Mouse (Mus musculus) lung, embryonic 14.5 days (tissue): ENCODE measurements around the gene Slc46a2. TPM values are rescaled to one million over a fixed set of nuclear protein-coding genes. Genes with fewer than 3 reads are reported as not detected.

Experiments
- ATAC-seq: fragments of 200-750 bp; cut with Nextera tagmentation; 2 replicates; pipeline ENCODE4 v1.8.0; 2017; ENCODE audit warnings: mild to moderate bottlenecking, moderate TSS enrichment, moderate library complexity; ENCODE audit not compliant: insufficient read depth
- DNase-seq: peaks from one replicate; pipeline ENCODE4 v3.0.0-alpha.2; 2015
- H3K27ac ChIP-seq: fragments of 300-500 bp; sonication (generic); 2 replicates; pipeline ENCODE4 v1.5.1; 2014; ENCODE audit warnings: low read depth, mild to moderate bottlenecking, moderate library complexity
- H3K27me3 ChIP-seq: fragments of 300-500 bp; sonication (generic); 2 replicates; pipeline ENCODE4 v1.6.1; 2014; ENCODE audit warnings: low read length, control low read depth; ENCODE audit not compliant: insufficient read depth
- H3K36me3 ChIP-seq: fragments of 300-500 bp; sonication (generic); 2 replicates; pipeline ENCODE4 v1.6.1; 2014; ENCODE audit warnings: control low read depth; ENCODE audit not compliant: insufficient read depth
- H3K4me1 ChIP-seq: fragments of 300-500 bp; sonication (generic); 2 replicates; pipeline ENCODE4 v1.6.1; 2014; ENCODE audit warnings: antibody characterized with exemption, control low read depth; ENCODE audit not compliant: insufficient read depth
- H3K4me2 ChIP-seq: fragments of 300-500 bp; sonication (generic); 2 replicates; pipeline ENCODE4 v1.6.1; 2014; ENCODE audit warnings: mild to moderate bottlenecking
- H3K4me3 ChIP-seq: fragments of 300-500 bp; sonication (generic); 2 replicates; pipeline ENCODE4 v1.5.1; 2014; ENCODE audit warnings: low read depth, low read length
- H3K9ac ChIP-seq: fragments of 300-500 bp; sonication (generic); 2 replicates; pipeline ENCODE4 v1.6.1; 2014
- H3K9me3 ChIP-seq: fragments of 300-500 bp; sonication (generic); 2 replicates; pipeline ENCODE4 v1.6.1; 2016; ENCODE audit warnings: low read depth, low read length, control low read depth
- CTCF ChIP-seq: IDR thresholded peaks from 2 replicates; pipeline ENCODE4 v1.5.1; 2016; ENCODE audit warnings: antibody characterized with exemption, low read depth
- WGBS: fragments of 180-500 bp; shearing (Covaris S2); extraction: QIAGEN DNeasy Blood & Tissue Kit; methylation state at CpG from one replicate; pipeline ENCODE4 v1.1.7; 2014; 5-methylcytosine and 5-hydroxymethylcytosine counted together
- polyA plus RNA-seq: library from polyadenylated mRNA; unstranded; fragments of >200 nt; fragmentation: Nextera tagmentation; extraction: Ambion mirVana; gene quantifications from 2 replicates; pipeline ENCODE4 v1.2.1, GENCODE M21; 2014

Slc46a2 gene
- polyA plus RNA-seq = 0.07 and 0.12 TPM in 2 replicates

- DNase-seq (no peak), ATAC-seq (peak; percentile 74; the same call in 1 of the 2 replicates)
- WGBS = 14% methylated on average over 22 of the region's 22 CpGs
- TF ChIP-seq CTCF = no peak
- no peaks in the 10 kb centered on the region for H3K9me3 ChIP-seq
- H3K36me3 ChIP-seq = no peaks in the 10 kb centered on the region
- H3K27me3 ChIP-seq = peaks cover 10% of the 10 kb centered on the region; the same call in 1 of the 2 replicates
- H3K9ac ChIP-seq = no peak within 1 kb of the TSS
- no peaks in the 10 kb centered on the region for H3K4me1 ChIP-seq
- H3K4me2 ChIP-seq = peak within 1 kb of the TSS; percentile 37; the same call in 1 of the 2 replicates
- H3K27ac ChIP-seq = no peak within 1 kb of the TSS
- no peak within 1 kb of the TSS for H3K4me3 ChIP-seq
Observed at GRCm38 (mm10) chr4:59914608-59915403, at the start of gene Slc46a2. Gene Slc46a2, minus strand, starts transcription at chr4:59915056.

- no peaks in the 10 kb centered on the region for H3K4me1 ChIP-seq
- no peaks in the 10 kb centered on the region for H3K9me3 ChIP-seq
- H3K27ac ChIP-seq = no peak within 1 kb of the TSS
- H3K9ac ChIP-seq = no peak within 1 kb of the TSS
- no peak within 1 kb of the TSS for H3K4me2 ChIP-seq
- no peaks in the 10 kb centered on the region for H3K27me3 ChIP-seq
- H3K4me3 ChIP-seq = no peak within 1 kb of the TSS
- WGBS = 46% methylated on average over 3 of the region's 3 CpGs
- ATAC-seq = no peak
- no peak for TF ChIP-seq CTCF
- H3K36me3 ChIP-seq = no peaks in the 10 kb centered on the region
- DNase-seq = no peak
Observed at GRCm38 (mm10) chr4:59963405-59964344, 48.8 kb upstream of the Slc46a2 start, which contains the start of gene Mup6. Gene Mup6, plus strand, starts transcription at chr4:59964294.

DNA sequence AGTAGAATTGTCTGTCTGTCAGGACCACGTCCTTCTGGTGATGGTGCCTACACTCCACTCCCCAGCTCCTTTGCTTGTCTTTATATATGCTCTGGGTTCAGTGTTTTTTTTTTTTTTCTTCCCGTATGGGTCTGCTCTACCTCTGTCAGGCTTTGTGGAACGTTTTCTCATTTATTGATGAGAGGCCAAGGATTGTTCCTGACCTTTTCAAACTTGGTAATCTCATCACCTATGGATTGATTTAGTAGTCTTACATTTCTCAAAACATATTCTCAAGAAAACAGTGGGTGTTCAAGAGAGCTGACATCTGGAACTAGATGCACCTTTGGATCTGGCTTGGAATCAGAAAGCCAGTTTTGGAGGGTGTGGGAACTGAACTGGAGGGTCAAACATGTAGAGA lies 45.8 kb upstream of the Slc46a2 start, which contains the start of gene Mup4:
Mup4 (minus strand) TSS at position 101 of the 400 bp plus-strand sequence.
- no peak for DNase-seq
- H3K9me3 ChIP-seq = no peaks in the 10 kb centered on the region
- H3K4me3 ChIP-seq = no peak within 1 kb of the TSS
- no peaks in the 10 kb centered on the region for H3K4me1 ChIP-seq
- H3K27me3 ChIP-seq = no peaks in the 10 kb centered on the region
- 58% methylated on average over 3 of the region's 3 CpGs for WGBS
- no peak within 1 kb of the TSS for H3K27ac ChIP-seq
- H3K36me3 ChIP-seq = no peaks in the 10 kb centered on the region
- H3K4me2 ChIP-seq = no peak within 1 kb of the TSS
- H3K9ac ChIP-seq = no peak within 1 kb of the TSS
- no peak for TF ChIP-seq CTCF
- ATAC-seq = no peak

DNA sequence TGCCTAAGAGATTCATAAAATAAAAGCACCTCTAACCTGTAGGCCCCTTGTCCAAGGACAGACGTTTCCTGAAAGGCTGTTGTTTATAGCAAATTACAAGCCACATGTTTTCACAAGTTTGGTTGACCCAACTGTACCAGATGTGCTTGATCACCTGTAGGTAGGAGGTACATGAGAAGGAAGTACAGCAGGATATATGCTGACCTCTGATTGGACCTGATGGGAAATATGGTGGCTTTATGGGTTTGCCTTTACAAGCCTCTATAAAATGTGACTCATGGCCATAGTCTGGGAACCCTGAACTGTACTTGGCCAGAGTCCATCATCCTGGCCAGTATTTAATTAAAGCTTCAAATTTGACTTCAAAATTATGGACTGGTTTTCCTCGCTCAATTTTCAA lies 22.7 kb upstream of the Slc46a2 start:
- Histone ChIP-seq H3K36me3 (no peaks in the 10 kb centered on the region), H3K27ac (no peak overlapping the region), H3K4me3 (no peak overlapping the region), H3K27me3 (no peaks in the 10 kb centered on the region), H3K9ac (no peak overlapping the region), H3K4me1 (no peaks in the 10 kb centered on the region), H3K9me3 (no peaks in the 10 kb centered on the region), H3K4me2 (no peak overlapping the region)
- no peak for ATAC-seq
- TF ChIP-seq CTCF = no peak
- 57% methylated on average over 2 of the region's 2 CpGs for WGBS
- no peak for DNase-seq

DNA sequence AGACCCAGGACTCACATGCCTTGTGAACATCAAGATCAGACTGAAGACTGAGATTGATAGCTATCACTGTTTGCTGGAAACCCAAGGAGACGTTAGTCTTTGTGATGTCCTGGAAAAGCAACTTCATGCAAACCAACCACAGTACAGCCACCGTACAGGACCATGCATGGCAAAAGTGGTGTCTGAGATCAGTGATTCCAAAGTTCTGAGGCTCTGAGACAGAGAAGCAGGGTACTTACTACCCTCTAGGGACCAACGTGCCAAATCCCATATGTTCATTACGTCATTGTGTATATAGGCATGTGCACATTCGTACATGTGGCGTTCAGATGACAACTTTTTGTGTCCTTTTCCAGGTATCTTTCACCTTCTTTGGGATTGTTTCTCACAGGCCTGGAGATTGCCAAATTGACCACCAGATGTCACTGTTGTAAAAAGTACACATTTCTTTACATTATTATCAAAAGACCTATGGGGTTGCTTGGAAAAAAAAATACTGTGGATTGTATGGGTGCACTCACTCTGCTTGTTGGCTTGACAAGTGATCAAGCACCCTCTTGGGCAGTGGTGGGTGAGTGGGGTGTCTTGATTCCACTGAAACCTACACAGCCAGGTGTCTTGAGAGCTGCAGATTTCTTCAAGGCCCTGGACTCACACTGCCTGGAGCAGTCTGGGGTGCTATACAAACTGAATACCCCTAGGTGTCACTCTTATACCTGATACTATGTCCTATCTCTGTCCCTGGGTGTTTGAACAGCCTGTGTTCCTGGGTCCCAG lies 17.8 kb upstream of the Slc46a2 start:
- no peaks in the 10 kb centered on the region for H3K4me1 ChIP-seq
- WGBS = 55% methylated on average over 6 of the region's 6 CpGs
- H3K4me2 ChIP-seq = no peak overlapping the region
- H3K4me3 ChIP-seq = no peak overlapping the region
- peak; percentile 85; the same call in 1 of the 2 replicates for ATAC-seq
- no peaks in the 10 kb centered on the region for H3K9me3 ChIP-seq
- H3K27me3 ChIP-seq = no peaks in the 10 kb centered on the region
- H3K9ac ChIP-seq = no peak overlapping the region
- no peaks in the 10 kb centered on the region for H3K36me3 ChIP-seq
- no peak overlapping the region for H3K27ac ChIP-seq
- DNase-seq = peak; percentile 59
- TF ChIP-seq CTCF = peak; percentile 46

DNA sequence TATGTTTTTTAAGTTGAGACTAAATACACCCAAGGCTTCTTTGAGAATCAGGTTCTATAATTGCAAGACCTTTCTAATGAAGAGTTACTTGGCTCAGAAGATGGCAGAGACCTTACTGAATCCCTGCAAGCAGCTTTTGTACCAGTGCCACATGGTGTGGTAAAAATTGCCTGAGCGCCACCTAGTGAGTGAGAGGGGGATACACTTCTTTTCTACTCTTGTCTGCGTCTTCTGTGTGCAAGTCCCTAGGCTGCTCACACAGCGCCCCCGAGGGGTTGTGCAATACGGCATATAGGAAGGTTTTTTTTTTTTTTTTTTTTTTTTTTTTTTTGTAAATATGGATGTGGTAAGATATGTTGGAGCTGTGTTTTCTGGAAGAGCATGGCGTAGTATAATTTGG lies 13.5 kb upstream of the Slc46a2 start:
- Histone ChIP-seq H3K4me2 (no peak overlapping the region), H3K4me1 (no peaks in the 10 kb centered on the region), H3K9ac (no peak overlapping the region), H3K36me3 (no peaks in the 10 kb centered on the region), H3K27ac (no peak overlapping the region), H3K4me3 (no peak overlapping the region), H3K27me3 (no peaks in the 10 kb centered on the region), H3K9me3 (no peaks in the 10 kb centered on the region)
- TF ChIP-seq CTCF = peak; percentile 75
- peak; percentile 81 for DNase-seq
- 18% methylated on average over 6 of the region's 6 CpGs for WGBS
- ATAC-seq = peak; percentile 71; the same call in 1 of the 2 replicates
